Mouse (Mus musculus) left cerebral cortex, adult 18-20 months (tissue): Measurements from ENCODE around the gene Psmb10. TPM values are rescaled to one million over a fixed set of nuclear protein-coding genes. Genes with fewer than 3 reads are reported as not detected.
"Not testable (repeated sequence)": the region's sequence is repeated elsewhere in the genome, so short reads cannot be mapped to it uniquely, and the experiment has no call there.

Experiments used
- DNase-seq, 2 experiments: peaks; one replicate each; pipeline ENCODE4 v3.0.0; 2021 to 2022; ENCODE audit warnings: low spot score in 2 of 2, mixed read lengths in 1 of 2
- long read RNA-seq, 2 experiments: library from polyadenylated mRNA; stranded (forward); transcript quantifications; one replicate each; pipeline ENCODE4 v2.0.0; 2021
- total RNA-seq, 2 experiments: library from RNA; stranded (reverse); gene quantifications; 2 replicates each; pipeline ENCODE4 v1.2.3; 2021

Psmb10 gene
- total RNA-seq = 10 to 100 TPM; 92.9 to 93.3 TPM
- long read RNA-seq, experiment 1, transcript Psmb10-201 (8 exons, 1,311 nt) = major isoform, 28 of 54 reads
- long read RNA-seq, experiment 1, partial matches to known transcripts = 20 of 54 reads
- long read RNA-seq, experiment 1, other reads (novel, unspliced or antisense) = 2 of 54 reads
- long read RNA-seq, experiment 2, transcript Psmb10-201 (8 exons, 1,311 nt) = major isoform, 35 of 63 reads
- long read RNA-seq, experiment 2, partial matches to known transcripts = 20 of 63 reads
- long read RNA-seq, experiment 2, other reads (novel, unspliced or antisense) = 1 of 63 reads

DNA sequence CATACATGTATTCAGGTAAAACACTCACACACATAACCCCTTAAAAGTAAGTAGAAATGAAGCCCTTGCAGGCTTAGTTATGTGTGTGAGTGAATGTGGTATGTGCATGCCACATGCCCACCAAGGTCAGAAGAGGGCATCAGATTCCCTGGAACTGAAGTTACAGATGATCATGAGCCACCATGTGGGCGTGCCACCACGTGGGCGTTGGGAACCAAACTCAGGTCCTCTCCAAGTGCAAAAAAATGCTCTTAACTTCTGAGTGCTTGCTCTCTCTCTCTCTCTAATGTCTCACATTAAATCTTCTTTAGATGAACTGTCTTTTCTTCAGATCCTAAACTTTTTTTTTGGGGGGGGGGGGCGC lies at the start of gene Psmb10:
Gene Psmb10, minus strand, starts transcription at position 139 of the 364 bp plus-strand sequence.
- peak; percentile 38 to 42 for DNase-seq

- not testable (repeated sequence) for DNase-seq
These were observed 45.2 kb upstream of the Psmb10 start for GRCm38 (mm10) chr8:105983406-105983805.

DNA sequence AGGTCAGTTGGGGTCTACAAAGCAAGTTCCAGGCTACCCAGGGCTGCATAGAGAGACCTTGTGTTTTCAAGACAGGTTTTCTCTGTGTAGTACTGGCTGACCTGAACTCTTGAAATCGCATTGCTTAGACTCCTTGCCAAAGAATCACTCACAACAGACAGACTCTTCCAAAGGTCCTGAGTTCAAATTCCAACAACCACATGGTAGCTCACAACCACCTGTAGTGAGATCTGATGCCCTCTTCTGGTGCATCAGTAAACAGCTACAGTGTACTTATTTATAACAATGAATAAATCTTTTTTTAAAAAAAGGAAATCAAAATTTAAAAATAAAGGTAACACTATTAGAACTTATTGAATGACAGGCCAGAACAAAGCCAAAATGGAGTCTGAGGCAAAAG lies 42.9 kb upstream of the Psmb10 start:
- no peak for DNase-seq

GRCm38 (mm10) chr8:105979325-105979724 lies 41.1 kb upstream of the Psmb10 start, which contains the start of gene Dpep3:
Dpep3 (minus strand) TSS chr8:105979429.
- no peak for DNase-seq

DNA sequence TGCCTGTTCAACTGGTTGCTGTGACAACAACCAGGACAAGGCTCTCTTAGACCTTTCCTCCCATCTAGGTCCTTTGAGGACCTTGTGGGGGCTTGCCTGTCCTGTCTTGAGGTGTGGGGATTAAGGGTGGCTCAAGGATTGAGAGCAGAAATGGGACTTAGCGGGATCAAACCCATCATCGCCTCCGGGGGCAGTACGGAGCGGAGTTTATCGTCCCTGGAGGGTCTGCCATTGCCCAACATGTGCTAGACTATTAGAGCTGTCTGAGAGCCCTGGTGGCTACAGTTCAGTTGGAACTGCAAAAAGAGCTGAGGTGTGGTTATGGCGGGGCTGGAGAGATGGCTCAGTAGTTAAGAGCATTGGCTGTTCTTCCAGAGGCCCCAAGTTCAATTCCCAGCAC lies 37.1 kb upstream of the Psmb10 start:
- no peak for DNase-seq

DNA sequence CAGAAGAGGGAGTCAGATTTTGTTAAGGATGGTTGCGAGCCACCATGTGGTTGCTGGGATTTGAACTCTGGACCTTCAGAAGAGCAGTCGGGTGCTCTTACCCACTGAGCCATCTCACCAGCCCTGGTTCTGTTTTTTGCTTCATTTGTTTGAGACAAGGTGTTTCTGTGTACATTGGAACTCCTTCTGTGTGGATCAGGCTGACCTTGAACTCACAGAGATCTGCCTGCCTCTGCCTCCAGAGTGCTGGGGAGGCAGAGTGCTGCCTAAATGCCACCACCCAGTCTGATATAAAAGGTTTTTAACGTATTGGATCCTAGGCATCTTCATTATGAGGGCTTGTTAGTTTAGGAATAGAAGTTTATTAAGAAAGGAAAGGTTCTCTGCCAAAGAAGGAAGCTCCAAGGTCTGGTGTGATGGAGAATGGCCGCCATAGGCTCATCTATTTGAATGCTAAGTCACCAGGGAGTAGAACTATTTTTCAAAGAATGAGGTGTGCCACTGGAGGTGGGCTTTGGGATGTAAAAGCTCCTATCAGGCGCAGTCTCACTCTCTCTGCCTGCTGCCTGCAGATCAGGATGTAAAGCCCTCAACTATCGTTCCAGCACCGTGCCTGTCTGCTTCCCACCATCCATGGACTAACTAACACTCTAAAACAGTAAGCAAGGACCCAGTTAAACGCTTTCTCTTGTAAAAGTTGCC lies 32.9 kb upstream of the Psmb10 start:
- no peak for DNase-seq

DNA sequence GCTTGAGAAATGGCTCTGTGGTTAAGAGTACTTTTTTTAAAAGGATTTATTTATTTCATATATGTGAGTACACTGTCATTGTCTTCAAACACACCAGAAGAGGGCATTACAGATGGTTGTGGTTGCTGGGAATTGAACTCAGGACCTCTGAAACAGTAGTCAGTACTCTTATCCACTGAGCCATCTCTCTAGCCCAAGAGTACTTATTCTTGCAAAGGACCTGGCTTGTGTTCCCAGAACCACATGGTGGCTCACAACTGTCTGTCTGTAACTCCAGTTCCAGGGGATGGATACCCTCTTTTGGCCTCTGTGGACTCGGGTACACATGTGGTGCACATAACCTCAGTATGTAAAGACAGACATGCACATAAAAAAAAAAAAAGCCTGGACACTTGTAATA lies 31.1 kb upstream of the Psmb10 start:
- DNase-seq = no peak

GRCm38 (mm10) chr8:105966692-105967311 lies 28.6 kb upstream of the Psmb10 start:
- no peak for DNase-seq

DNA sequence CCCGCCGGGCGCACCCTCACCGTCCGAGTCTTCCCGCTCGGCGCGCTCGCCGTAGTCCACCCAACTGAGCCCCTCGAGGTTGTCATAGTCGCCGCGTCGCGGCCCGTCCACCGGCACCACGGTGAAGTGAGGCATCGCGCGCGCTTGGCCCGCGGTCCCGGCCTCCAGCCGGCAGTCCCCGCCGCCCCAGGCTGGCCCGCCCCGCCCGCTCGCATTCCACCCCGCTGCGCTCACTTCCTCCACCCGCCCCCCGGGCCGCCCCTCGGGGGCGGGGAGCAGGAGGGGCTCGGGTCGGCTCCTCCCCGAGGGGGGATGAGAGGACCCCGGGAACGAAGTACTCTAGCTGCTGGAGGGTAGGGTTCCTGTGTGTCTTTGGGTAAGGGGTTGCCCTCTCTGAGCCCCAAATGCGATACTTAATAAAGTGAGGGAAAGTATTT lies 27.7 kb upstream of the Psmb10 start, which contains the start of gene Slc12a4:
Gene Slc12a4, minus strand, starts transcription at position 193 of the 437 bp plus-strand sequence.
- no peak for DNase-seq

GRCm38 (mm10) chr8:105965266-105965904 lies 27.1 kb upstream of the Psmb10 start:
- no peak for DNase-seq

- no peak for DNase-seq
These were observed 26.4 kb upstream of the Psmb10 start for GRCm38 (mm10) chr8:105964506-105965265.

- no peak for DNase-seq
These were observed 23.3 kb upstream of the Psmb10 start for GRCm38 (mm10) chr8:105961536-105961935.

DNA sequence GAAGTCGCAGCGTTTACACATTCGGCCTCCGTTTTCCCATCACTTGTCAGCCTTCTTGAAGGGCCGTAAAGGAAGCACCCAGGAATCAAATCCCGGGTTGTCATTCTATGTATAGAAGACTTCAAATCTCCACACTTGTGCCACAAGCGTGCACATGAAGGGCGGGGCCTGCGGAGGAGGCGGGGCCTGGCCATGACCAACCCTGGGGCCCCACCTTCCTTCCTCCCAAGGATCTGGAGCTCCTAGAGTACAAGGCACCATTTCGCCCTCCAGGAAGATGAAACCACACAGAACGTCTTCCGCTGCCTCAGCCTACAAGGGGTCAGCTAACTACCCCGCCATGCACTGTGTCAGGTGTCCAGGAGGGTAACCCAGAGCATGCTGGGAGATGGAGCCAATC lies 22.9 kb upstream of the Psmb10 start:
- no peak for DNase-seq

GRCm38 (mm10) chr8:105959350-105959749 lies 21.1 kb upstream of the Psmb10 start:
- DNase-seq = no peak

GRCm38 (mm10) chr8:105957813-105958212 lies 19.6 kb upstream of the Psmb10 start:
- no peak for DNase-seq

DNA sequence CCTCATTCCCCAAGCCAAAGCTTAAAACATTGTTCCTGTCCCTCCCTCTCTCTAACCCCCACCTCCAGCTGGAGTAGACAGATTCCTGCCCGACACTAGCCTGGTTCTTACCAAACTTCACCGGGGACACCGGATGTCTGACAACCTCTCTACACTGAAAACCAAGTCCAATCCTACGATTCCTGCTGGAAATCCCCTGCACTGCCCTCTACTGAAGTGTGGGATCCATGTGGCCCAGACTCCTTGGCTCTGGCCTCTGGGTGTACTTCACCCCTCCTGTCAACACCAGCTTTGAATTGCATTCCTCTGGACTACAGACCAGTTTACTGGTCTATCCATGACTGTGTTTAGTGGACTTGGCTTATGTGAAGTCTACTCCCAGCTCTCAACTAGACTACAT lies 18.3 kb upstream of the Psmb10 start:
- no peak for DNase-seq

DNA sequence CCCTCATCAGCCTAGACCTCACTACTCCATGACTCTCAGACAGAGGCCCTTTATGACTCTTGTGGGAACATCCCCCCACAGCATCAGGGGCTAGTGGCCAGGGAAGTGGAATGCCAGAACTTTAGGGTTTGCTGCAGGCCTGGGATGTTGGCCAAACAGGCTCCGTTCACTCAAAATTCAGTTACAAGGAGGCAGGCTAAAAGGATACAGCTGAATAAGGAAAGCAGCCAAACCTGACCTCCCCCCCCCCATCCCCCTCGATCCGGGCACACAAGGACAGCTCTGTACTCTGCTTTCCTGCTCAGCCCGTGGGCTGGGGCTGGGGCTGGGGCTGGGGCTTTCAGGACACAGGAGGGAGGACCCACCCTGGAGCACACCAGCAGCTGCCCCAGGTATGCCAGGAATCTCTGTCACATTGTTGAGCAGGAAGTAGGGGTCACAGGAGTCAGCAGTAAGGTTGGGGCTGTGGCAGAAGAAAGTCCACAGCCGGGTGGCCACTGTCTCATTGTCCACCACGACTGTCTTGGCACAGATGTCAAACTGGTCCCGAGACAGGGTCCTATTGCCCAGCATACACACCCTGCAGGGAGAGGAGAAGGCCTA lies 12.9 kb upstream of the Psmb10 start:
- DNase-seq = no peak

- DNase-seq = peak; percentile 48 to 57
These were observed 11.1 kb upstream of the Psmb10 start for GRCm38 (mm10) chr8:105949350-105949749.

DNA sequence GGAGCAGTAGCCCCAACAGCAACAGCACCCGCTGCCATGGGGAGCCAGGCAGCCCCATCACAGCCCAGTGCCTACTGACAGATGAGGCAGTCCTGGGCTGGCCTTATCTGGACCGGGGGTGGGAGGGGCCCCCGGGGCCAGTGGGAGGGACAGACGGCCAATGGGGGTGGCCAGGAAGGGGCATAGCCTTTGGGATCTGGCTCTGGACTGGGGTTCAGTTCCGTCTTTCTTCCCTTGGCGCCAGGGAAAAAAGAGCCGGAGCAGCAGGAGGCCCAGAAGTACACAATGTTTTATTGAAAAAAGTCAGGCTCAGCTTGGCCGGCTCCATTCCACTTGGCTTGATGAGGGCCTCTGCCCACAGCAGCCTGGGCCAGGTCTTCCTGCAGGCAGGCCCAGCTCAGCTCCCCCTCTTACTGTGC lies 5.1 kb upstream of the Psmb10 start, which contains the start of gene Lcat:
Gene Lcat, minus strand, starts transcription at position 62 of the 419 bp plus-strand sequence.
- peak in 1 of 2 experiments; percentile 19 for DNase-seq

DNA sequence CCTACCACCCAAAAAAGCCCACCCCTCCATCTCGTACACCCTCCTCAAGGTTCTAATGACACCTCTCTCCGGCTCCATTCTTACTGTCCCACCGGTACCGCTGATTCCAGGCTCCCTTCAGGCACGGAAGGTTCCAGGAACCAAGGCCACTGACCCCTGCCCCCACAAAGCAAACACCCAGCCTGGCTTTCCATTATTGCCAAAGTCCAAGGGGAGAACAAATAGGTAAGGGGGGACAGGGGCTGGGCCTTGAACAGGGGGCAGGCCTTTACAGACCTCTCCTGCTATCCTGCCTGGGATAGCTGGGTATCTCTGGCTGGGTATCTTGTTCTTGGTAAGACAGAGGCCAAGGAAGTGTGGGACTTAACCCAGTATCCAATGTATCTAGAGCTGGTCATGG lies 4.3 kb upstream of the Psmb10 start:
- DNase-seq = no peak
